Mouse (Mus musculus) lung, embryonic 14.5 days (tissue): Measurements from ENCODE around the gene Wdr19. TPM values are rescaled to one million over a fixed set of nuclear protein-coding genes. Genes with fewer than 3 reads are reported as not detected.
A peak's percentile ranks its signal among the peaks of the same experiment; 100 is the strongest.

ENCODE experiments used
- ATAC-seq: fragments of 200-750 bp; cut with Nextera tagmentation; 2 replicates; pipeline ENCODE4 v1.8.0; 2017; ENCODE audit warnings: mild to moderate bottlenecking, moderate TSS enrichment, moderate library complexity; ENCODE audit not compliant: insufficient read depth
- DNase-seq: peaks from one replicate; pipeline ENCODE4 v3.0.0-alpha.2; 2015
- H3K27ac ChIP-seq: fragments of 300-500 bp; sonication (generic); 2 replicates; pipeline ENCODE4 v1.5.1; 2014; ENCODE audit warnings: low read depth, mild to moderate bottlenecking, moderate library complexity
- H3K27me3 ChIP-seq: fragments of 300-500 bp; sonication (generic); 2 replicates; pipeline ENCODE4 v1.6.1; 2014; ENCODE audit warnings: low read length, control low read depth; ENCODE audit not compliant: insufficient read depth
- H3K36me3 ChIP-seq: fragments of 300-500 bp; sonication (generic); 2 replicates; pipeline ENCODE4 v1.6.1; 2014; ENCODE audit warnings: control low read depth; ENCODE audit not compliant: insufficient read depth
- H3K4me1 ChIP-seq: fragments of 300-500 bp; sonication (generic); 2 replicates; pipeline ENCODE4 v1.6.1; 2014; ENCODE audit warnings: antibody characterized with exemption, control low read depth; ENCODE audit not compliant: insufficient read depth
- H3K4me2 ChIP-seq: fragments of 300-500 bp; sonication (generic); 2 replicates; pipeline ENCODE4 v1.6.1; 2014; ENCODE audit warnings: mild to moderate bottlenecking
- H3K4me3 ChIP-seq: fragments of 300-500 bp; sonication (generic); 2 replicates; pipeline ENCODE4 v1.5.1; 2014; ENCODE audit warnings: low read depth, low read length
- H3K9ac ChIP-seq: fragments of 300-500 bp; sonication (generic); 2 replicates; pipeline ENCODE4 v1.6.1; 2014
- H3K9me3 ChIP-seq: fragments of 300-500 bp; sonication (generic); 2 replicates; pipeline ENCODE4 v1.6.1; 2016; ENCODE audit warnings: low read depth, low read length, control low read depth
- CTCF ChIP-seq: IDR thresholded peaks from 2 replicates; pipeline ENCODE4 v1.5.1; 2016; ENCODE audit warnings: antibody characterized with exemption, low read depth
- WGBS: fragments of 180-500 bp; shearing (Covaris S2); extraction: QIAGEN DNeasy Blood & Tissue Kit; methylation state at CpG from one replicate; pipeline ENCODE4 v1.1.7; 2014; 5-methylcytosine and 5-hydroxymethylcytosine counted together
- polyA plus RNA-seq: library from polyadenylated mRNA; unstranded; fragments of >200 nt; fragmentation: Nextera tagmentation; extraction: Ambion mirVana; gene quantifications from 2 replicates; pipeline ENCODE4 v1.2.1, GENCODE M21; 2014

Wdr19 gene
- polyA plus RNA-seq, 1 experiment from 2014 or later: 10.8 TPM

- H3K9me3 ChIP-seq: no peaks in the 10 kb centered on the region
- no peaks in the 10 kb centered on the region for H3K27me3 ChIP-seq
- H3K4me3 ChIP-seq: no peak overlapping the region
- peaks cover 14% of the 10 kb centered on the region for H3K36me3 ChIP-seq
- peak overlapping the region; percentile 3 for H3K4me2 ChIP-seq
- H3K27ac ChIP-seq: peak overlapping the region; percentile 60
- no peak overlapping the region for H3K9ac ChIP-seq
- ATAC-seq (peak; percentile 75), DNase-seq (peak; percentile 66)
- WGBS: 50% methylated on average over 22 of the region's 22 CpGs
- peak; percentile 58 for TF ChIP-seq CTCF
- H3K4me1 ChIP-seq: no peaks in the 10 kb centered on the region
Observed at GRCm38 (mm10) chr5:65157412-65158381, 41.8 kb upstream of the Wdr19 start.

GRCm38 (mm10) chr5:65158696-65159305, 40.7 kb upstream of the Wdr19 start:
- 87% methylated on average over 20 of the region's 20 CpGs for WGBS
- Histone ChIP-seq H3K36me3 (peaks cover 20% of the 10 kb centered on the region), H3K9me3 (no peaks in the 10 kb centered on the region), H3K4me2 (no peak overlapping the region), H3K27ac (peak overlapping the region; percentile 22; the same call in 1 of the 2 replicates), H3K4me3 (no peak overlapping the region), H3K9ac (no peak overlapping the region), H3K4me1 (no peaks in the 10 kb centered on the region), H3K27me3 (no peaks in the 10 kb centered on the region)
- no peak for TF ChIP-seq CTCF
- no peak for DNase-seq
- ATAC-seq: no peak

- Histone ChIP-seq H3K4me2 (no peak overlapping the region), H3K4me3 (no peak overlapping the region), H3K27me3 (no peaks in the 10 kb centered on the region), H3K9me3 (no peaks in the 10 kb centered on the region), H3K27ac (no peak overlapping the region), H3K36me3 (peaks cover 33% of the 10 kb centered on the region), H3K9ac (no peak overlapping the region), H3K4me1 (no peaks in the 10 kb centered on the region)
- TF ChIP-seq CTCF: no peak
- 69% methylated on average over 5 of the region's 5 CpGs for WGBS
- DNase-seq (no peak), ATAC-seq (no peak)
Observed at GRCm38 (mm10) chr5:65163001-65163400, 36.5 kb upstream of the Wdr19 start.

GRCm38 (mm10) chr5:65163489-65164092, 35.9 kb upstream of the Wdr19 start:
- no peak for DNase-seq
- Histone ChIP-seq H3K9ac (no peak overlapping the region), H3K4me3 (no peak overlapping the region), H3K36me3 (peaks cover 33% of the 10 kb centered on the region), H3K4me2 (no peak overlapping the region), H3K27ac (no peak overlapping the region), H3K4me1 (peaks cover under 1% of the 10 kb centered on the region; the same call in 1 of the 2 replicates), H3K27me3 (no peaks in the 10 kb centered on the region), H3K9me3 (no peaks in the 10 kb centered on the region)
- WGBS: 83% methylated on average over 17 of the region's 17 CpGs
- TF ChIP-seq CTCF: no peak
- ATAC-seq: no peak

GRCm38 (mm10) chr5:65170206-65170605, 29.3 kb upstream of the Wdr19 start:
- no peaks in the 10 kb centered on the region for H3K27me3 ChIP-seq
- 72% methylated on average over 9 of the region's 9 CpGs for WGBS
- H3K27ac ChIP-seq: no peak overlapping the region
- H3K36me3 ChIP-seq: peaks cover 5% of the 10 kb centered on the region; the same call in 1 of the 2 replicates
- DNase-seq: no peak
- no peak for TF ChIP-seq CTCF
- no peaks in the 10 kb centered on the region for H3K9me3 ChIP-seq
- H3K4me3 ChIP-seq: no peak overlapping the region
- H3K4me1 ChIP-seq: peaks cover 3% of the 10 kb centered on the region; the same call in 1 of the 2 replicates
- 0 out of 2 replicates have a peak, but pooled peaks have one; percentile 24 for ATAC-seq
- H3K4me2 ChIP-seq: no peak overlapping the region
- no peak overlapping the region for H3K9ac ChIP-seq

GRCm38 (mm10) chr5:65175035-65175917, 24.2 kb upstream of the Wdr19 start:
- H3K9ac ChIP-seq: no peak overlapping the region
- H3K4me2 ChIP-seq: peak overlapping the region; percentile 33; the same call in 1 of the 2 replicates
- H3K36me3 ChIP-seq: no peaks in the 10 kb centered on the region
- no peak for TF ChIP-seq CTCF
- H3K9me3 ChIP-seq: no peaks in the 10 kb centered on the region
- H3K27me3 ChIP-seq: no peaks in the 10 kb centered on the region
- H3K27ac ChIP-seq: no peak overlapping the region
- WGBS: 56% methylated on average over 26 of the region's 26 CpGs
- no peak for ATAC-seq
- H3K4me1 ChIP-seq: peaks cover 8% of the 10 kb centered on the region; the same call in 1 of the 2 replicates
- H3K4me3 ChIP-seq: no peak overlapping the region
- peak; percentile 58 for DNase-seq
